Mouse (Mus musculus): ENCODE results near the gene Dars2.

- TF ChIP-seq CTCF (IDR thresholded peaks at IDR 0.05; ENCODE audit: low read depth, low read length) = no peak
- TF ChIP-seq POLR2A (IDR thresholded peaks at IDR 0.05; ENCODE audit: extremely low read depth, insufficient read depth, low read length) = no peak
These were observed 6.8 kb upstream of the Dars2 start for GRCm38 (mm10) chr1:161077243-161077642.
